Mouse (Mus musculus) limb, embryonic 10.5 days (tissue): Measurements from ENCODE around the gene Mast3. TPM values are rescaled to one million over a fixed set of nuclear protein-coding genes. Genes with fewer than 3 reads are reported as not detected.

Source experiments
- DNase-seq: peaks from one replicate; pipeline ENCODE4 v3.0.0-alpha.2; 2017; ENCODE audit warnings: low spot score
- H3K27ac ChIP-seq: fragments of 300-500 bp; sonication (generic); 2 replicates; pipeline ENCODE4 v1.5.1; 2016; ENCODE audit warnings: mild to moderate bottlenecking
- H3K27me3 ChIP-seq: fragments of 300-500 bp; sonication (generic); 2 replicates; pipeline ENCODE4 v1.6.1; 2016; ENCODE audit warnings: low read depth, mild to moderate bottlenecking; ENCODE audit not compliant: poor library complexity, severe bottlenecking
- H3K36me3 ChIP-seq: fragments of 300-500 bp; sonication (generic); 2 replicates; pipeline ENCODE4 v1.6.1; 2016; ENCODE audit warnings: mild to moderate bottlenecking, moderate library complexity
- H3K4me1 ChIP-seq: fragments of 300-500 bp; sonication (generic); 2 replicates; pipeline ENCODE4 v1.6.1; 2016
- H3K4me3 ChIP-seq: fragments of 300-500 bp; sonication (generic); 2 replicates; pipeline ENCODE4 v1.5.1; 2016; ENCODE audit warnings: mild to moderate bottlenecking, moderate library complexity
- H3K9me3 ChIP-seq: fragments of 300-500 bp; sonication (generic); replicated peaks from 2 replicates; pipeline ENCODE4 v1.6.1; 2016; ENCODE audit warnings: mild to moderate bottlenecking
- WGBS: fragments of 180-500 bp; shearing (Covaris S2); methylation state at CpG from one replicate; pipeline ENCODE4 v1.1.7; 2016; 5-methylcytosine and 5-hydroxymethylcytosine counted together
- polyA plus RNA-seq: library from polyadenylated mRNA; unstranded; fragments of >200 nt; fragmentation: Nextera tagmentation; extraction: Ambion mirVana; gene quantifications from 2 replicates; pipeline ENCODE4 v1.2.1, GENCODE M21; 2016

Mast3 gene
- polyA plus RNA-seq, 1 experiment from 2014 or later, result 17.1 TPM

DNA sequence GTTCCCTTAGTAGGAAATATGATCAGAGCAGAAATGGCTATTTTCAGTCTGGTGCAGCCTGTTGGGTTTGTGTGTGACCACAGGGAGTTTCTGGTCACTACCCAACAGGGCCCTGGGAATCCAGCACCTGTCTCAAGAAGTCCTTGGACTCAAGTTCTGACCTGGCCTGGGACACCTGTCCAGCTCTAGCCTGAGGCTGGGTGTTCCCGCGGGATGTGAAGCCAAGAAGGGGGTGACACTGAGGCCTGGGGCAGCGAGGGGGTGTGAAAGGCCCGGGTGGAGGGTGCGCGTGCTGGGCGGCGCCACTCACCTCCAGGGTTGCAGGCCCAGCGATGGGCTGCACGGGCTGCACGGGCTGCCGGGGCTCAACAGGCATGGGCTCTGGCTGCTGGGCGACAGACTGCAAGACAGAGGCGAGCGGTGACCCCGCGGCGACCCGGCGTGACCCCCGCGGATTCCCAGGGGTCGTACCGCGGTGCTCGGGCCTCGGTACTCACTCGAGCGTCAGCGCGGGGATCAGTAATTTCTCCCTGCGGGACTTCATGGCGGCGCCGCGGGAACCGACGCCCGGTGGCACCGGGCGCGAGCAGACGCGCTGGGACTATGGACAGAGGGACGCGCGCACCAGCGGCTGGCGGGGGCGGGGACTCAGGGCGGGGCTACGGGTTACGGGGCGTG is 8.3 kb downstream of the Mast3 start:
- DNase-seq, result no peak
- peaks cover 76% of the 10 kb centered on the region for H3K27me3 ChIP-seq

DNA sequence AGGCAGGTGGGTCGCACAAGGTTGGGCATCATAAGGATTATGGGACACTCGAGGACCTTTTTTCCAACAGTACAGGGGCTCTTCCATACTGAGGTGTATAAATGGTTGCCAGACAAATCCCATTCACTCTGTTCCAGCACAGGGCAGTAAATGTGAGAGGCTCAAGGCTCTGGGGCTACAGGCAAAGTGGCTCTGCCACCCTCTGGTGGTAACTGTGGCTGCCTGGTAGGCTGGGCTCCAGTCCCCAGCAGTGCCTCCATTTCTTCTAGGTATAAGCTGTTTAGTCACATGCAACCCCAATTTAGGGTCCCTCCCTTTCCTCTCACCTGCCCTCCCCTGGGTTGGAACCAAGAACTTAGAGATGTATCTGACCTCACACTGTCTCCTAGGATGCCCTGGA is 9.5 kb downstream of the Mast3 start:
- Histone ChIP-seq H3K27ac (no peak overlapping the region), H3K9me3 (no peaks in the 10 kb centered on the region), H3K36me3 (no peaks in the 10 kb centered on the region), H3K4me1 (peaks cover 61% of the 10 kb centered on the region), H3K27me3 (peaks cover 70% of the 10 kb centered on the region), H3K4me3 (no peak overlapping the region)
- 91% methylated on average over 2 of the region's 2 CpGs for WGBS
- no peak for DNase-seq

More for the DNA sequence above, 8.3 kb downstream of the Mast3 start:
- 3% methylated on average over 54 of the region's 54 CpGs for WGBS
- peak overlapping the region; percentile 62 for H3K4me3 ChIP-seq
- peak overlapping the region; percentile 79 for H3K27ac ChIP-seq
- H3K36me3 ChIP-seq, result no peaks in the 10 kb centered on the region
- H3K9me3 ChIP-seq, result no peaks in the 10 kb centered on the region
- H3K4me1 ChIP-seq, result peaks cover 54% of the 10 kb centered on the region

- H3K36me3 ChIP-seq, result peaks cover 8% of the 10 kb centered on the region
- H3K4me1 ChIP-seq, result peaks cover 71% of the 10 kb centered on the region
- no peak for DNase-seq
- no peak overlapping the region for H3K4me3 ChIP-seq
- peak overlapping the region; percentile 2; the same call in 1 of the 2 replicates for H3K27ac ChIP-seq
- peaks cover 65% of the 10 kb centered on the region for H3K27me3 ChIP-seq
- no peaks in the 10 kb centered on the region for H3K9me3 ChIP-seq
- WGBS, result 83% methylated on average over 2 of the region's 2 CpGs
Observed at GRCm38 (mm10) chr8:70794215-70794614, 10.6 kb downstream of the Mast3 start.

DNA sequence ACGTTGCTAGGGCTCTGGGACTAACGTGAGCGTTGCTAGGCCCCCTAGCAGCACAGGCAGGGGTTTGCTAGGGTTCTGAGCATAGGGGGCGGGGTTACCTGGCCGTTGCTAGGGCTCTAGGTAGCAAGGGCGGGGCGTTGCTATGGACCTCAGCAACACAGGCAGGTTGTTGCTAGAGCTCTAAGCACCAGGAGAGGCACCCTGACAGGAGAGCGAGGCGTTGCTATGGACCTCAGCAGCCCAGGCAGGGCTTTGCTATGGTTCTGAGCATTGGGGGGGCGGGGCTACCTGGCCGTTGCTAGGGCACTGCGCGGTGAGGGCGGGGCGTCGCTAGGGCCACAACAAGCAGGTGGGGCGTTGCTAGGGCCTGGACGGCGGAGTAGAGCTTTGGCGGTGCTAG is 12.2 kb downstream of the Mast3 start:
- no peaks in the 10 kb centered on the region for H3K9me3 ChIP-seq
- H3K4me3 ChIP-seq, result peak overlapping the region; percentile 75
- H3K4me1 ChIP-seq, result peaks cover 80% of the 10 kb centered on the region
- under 1% methylated on average over 20 of the region's 20 CpGs for WGBS
- DNase-seq, result peak; percentile 86
- H3K36me3 ChIP-seq, result peaks cover 24% of the 10 kb centered on the region
- peak overlapping the region; percentile 92 for H3K27ac ChIP-seq
- peaks cover 54% of the 10 kb centered on the region for H3K27me3 ChIP-seq

- H3K27ac ChIP-seq, result peak overlapping the region; percentile 92
- peak overlapping the region; percentile 75 for H3K4me3 ChIP-seq
- H3K36me3 ChIP-seq, result peaks cover 29% of the 10 kb centered on the region
- peaks cover 49% of the 10 kb centered on the region for H3K27me3 ChIP-seq
- DNase-seq, result peak; percentile 99
- peaks cover 79% of the 10 kb centered on the region for H3K4me1 ChIP-seq
- 7% methylated on average over 56 of the region's 58 CpGs for WGBS
- H3K9me3 ChIP-seq, result no peaks in the 10 kb centered on the region
Observed at GRCm38 (mm10) chr8:70791975-70792691, 12.7 kb downstream of the Mast3 start.

GRCm38 (mm10) chr8:70791294-70791701 is 13.6 kb downstream of the Mast3 start:
- Histone ChIP-seq H3K36me3 (peaks cover 38% of the 10 kb centered on the region), H3K9me3 (no peaks in the 10 kb centered on the region), H3K4me3 (peak overlapping the region; percentile 75), H3K4me1 (peaks cover 74% of the 10 kb centered on the region), H3K27ac (peak overlapping the region; percentile 42; the same call in 1 of the 2 replicates), H3K27me3 (peaks cover 46% of the 10 kb centered on the region)
- DNase-seq, result no peak
- WGBS, result 87% methylated on average over 7 of the region's 7 CpGs

DNA sequence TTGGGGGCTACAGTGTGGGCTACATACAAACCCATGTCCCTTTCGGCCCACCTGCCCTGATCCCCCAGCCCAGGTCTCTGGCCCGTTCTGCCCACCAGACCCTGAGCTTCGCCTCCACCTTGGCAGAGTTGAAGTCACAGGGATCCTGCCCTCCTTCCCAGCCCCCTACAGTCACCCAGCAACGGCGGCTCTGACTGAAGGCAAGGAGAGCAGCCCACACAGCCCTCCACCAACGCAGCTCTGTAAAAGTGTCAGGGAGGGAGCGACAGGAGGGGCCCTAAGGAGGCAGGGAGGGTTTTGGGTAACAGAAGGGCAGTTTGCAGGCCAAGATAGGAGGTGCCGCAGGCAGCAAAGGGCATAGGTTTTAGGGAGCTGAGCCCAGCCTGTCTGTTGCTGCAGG is 14.0 kb downstream of the Mast3 start:
- DNase-seq, result no peak
- H3K4me1 ChIP-seq, result peaks cover 70% of the 10 kb centered on the region
- 65% methylated on average over 8 of the region's 8 CpGs for WGBS
- peak overlapping the region; percentile 75 for H3K4me3 ChIP-seq
- H3K9me3 ChIP-seq, result no peaks in the 10 kb centered on the region
- H3K27ac ChIP-seq, result peak overlapping the region; percentile 42; the same call in 1 of the 2 replicates
- H3K36me3 ChIP-seq, result peaks cover 42% of the 10 kb centered on the region
- H3K27me3 ChIP-seq, result peaks cover 41% of the 10 kb centered on the region

DNA sequence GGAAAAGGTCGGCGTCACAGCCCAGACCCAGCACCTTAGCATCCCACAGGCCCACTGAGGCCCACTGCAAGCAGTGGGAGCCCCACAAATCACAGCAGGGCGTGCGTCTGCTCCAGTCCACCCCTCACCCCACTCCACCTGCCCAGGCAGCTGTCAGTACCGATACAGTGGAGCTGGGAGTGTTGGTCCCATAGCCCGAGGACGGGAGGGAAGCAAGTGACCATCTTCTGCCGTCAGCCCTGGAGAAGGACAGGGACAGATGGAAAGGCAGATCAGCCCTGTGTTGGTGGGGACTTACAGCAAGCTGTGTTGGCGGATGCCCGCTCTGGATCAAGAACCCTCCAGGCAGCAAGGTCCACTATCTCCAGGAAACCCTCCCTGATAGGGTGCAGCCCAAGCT is 15.8 kb downstream of the Mast3 start:
- H3K27me3 ChIP-seq, result peaks cover 25% of the 10 kb centered on the region
- 77% methylated on average over 10 of the region's 10 CpGs for WGBS
- H3K4me3 ChIP-seq, result 0 out of 2 replicates have a peak overlapping the region, but pooled peaks have one; percentile 13
- H3K27ac ChIP-seq, result no peak overlapping the region
- H3K4me1 ChIP-seq, result peaks cover 66% of the 10 kb centered on the region
- no peaks in the 10 kb centered on the region for H3K9me3 ChIP-seq
- no peak for DNase-seq
- peaks cover 60% of the 10 kb centered on the region for H3K36me3 ChIP-seq

DNA sequence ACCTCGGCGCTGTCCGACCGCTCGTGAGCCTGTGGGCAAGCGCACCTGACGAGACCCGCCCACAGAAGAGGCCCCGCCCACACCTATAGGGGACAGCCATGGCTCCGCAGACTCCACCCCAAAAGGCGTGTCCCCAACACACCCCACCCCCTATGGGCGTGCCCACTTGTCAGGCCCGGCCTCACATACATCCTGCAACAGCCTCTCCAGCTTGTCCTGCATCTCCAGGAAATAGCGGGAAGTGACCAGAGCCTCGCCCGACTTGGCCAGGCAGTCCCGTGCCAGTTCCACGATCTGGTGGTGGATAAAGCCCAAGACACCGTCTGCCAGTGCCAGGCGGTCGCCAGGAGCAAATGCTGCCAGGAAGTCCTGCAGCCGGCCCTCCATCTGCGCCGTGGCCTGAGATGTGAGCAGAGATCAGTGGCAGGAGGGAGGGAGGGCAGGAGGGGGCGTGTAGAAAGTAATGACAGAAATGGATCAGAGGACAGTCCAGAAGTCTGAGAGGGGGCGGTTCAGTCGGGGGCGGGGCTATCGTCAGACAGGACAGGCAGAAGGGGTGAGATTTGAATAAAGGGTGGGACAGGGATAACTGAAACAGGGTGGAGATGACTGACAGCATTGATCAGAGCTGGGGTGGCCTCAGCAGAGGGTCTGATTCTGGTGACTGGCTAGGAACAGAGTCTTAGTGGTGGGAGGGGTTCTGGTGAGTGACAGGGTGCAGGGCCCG is 16.8 kb downstream of the Mast3 start:
- Histone ChIP-seq H3K27ac (no peak overlapping the region), H3K9me3 (no peaks in the 10 kb centered on the region)
- peak; percentile 85 for DNase-seq

GRCm38 (mm10) chr8:70787051-70787445 is 17.8 kb downstream of the Mast3 start:
- Histone ChIP-seq H3K4me1 (peaks cover 47% of the 10 kb centered on the region), H3K27me3 (0 out of 2 replicates have a peak, but pooled peaks cover 16% of the 10 kb centered on the region), H3K27ac (no peak overlapping the region), H3K36me3 (peaks cover 80% of the 10 kb centered on the region), H3K4me3 (no peak overlapping the region), H3K9me3 (no peaks in the 10 kb centered on the region)
- DNase-seq, result no peak
- 88% methylated on average over 3 of the region's 3 CpGs for WGBS

More for the DNA sequence above, 16.8 kb downstream of the Mast3 start:
- Histone ChIP-seq H3K27me3 (0 out of 2 replicates have a peak, but pooled peaks cover 16% of the 10 kb centered on the region), H3K36me3 (peaks cover 70% of the 10 kb centered on the region), H3K4me1 (peaks cover 58% of the 10 kb centered on the region), H3K4me3 (peak overlapping the region; percentile 39)
- 10% methylated on average over 30 of the region's 30 CpGs for WGBS

DNA sequence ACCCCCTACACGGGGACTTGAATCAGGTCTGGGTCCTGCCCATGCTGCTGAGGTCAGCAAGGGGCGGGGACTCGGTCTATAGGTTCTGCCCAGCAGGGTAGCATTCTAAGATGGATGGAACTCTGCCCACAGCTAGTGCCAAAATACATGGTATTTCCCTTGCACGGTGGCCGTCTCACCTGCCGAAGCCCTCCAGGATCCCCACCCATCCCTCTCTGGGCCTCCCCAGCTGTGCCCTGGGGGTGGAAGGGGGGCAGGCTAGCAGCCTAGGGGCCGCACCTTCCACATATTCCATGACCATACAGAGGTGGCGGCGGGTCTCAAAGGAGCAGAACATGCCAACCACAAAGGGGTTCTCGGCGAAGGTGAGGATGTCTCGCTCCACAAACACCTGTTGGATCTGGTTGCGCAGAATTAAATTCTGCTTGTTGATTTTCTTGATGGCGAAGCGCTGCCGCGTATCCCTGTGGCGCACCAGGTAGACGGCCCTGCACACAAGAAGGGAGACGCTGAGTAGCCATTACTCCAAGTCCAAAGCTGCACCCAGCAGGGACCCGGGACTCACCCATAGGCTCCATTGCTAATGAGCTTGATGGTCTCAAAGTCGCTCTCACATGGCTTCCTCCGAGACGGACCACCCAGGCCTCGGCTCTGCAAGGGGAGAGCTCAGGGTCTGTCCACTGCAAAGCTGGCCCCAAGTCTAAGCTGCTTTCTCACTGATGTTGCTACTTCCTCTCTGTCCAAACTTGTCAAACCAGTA is 18.4 kb downstream of the Mast3 start:
- no peak overlapping the region for H3K27ac ChIP-seq
- no peaks in the 10 kb centered on the region for H3K9me3 ChIP-seq
- peaks cover 41% of the 10 kb centered on the region for H3K4me1 ChIP-seq
- peaks cover 86% of the 10 kb centered on the region for H3K36me3 ChIP-seq
- H3K27me3 ChIP-seq, result 0 out of 2 replicates have a peak, but pooled peaks cover 16% of the 10 kb centered on the region
- WGBS, result 84% methylated on average over 25 of the region's 25 CpGs
- H3K4me3 ChIP-seq, result no peak overlapping the region
- DNase-seq, result no peak

- no peak overlapping the region for H3K27ac ChIP-seq
- H3K4me3 ChIP-seq, result no peak overlapping the region
- 82% methylated on average over 11 of the region's 11 CpGs for WGBS
- no peak for DNase-seq
- no peaks in the 10 kb centered on the region for H3K9me3 ChIP-seq
- H3K4me1 ChIP-seq, result peaks cover 28% of the 10 kb centered on the region
- H3K36me3 ChIP-seq, result peaks cover 74% of the 10 kb centered on the region
- H3K27me3 ChIP-seq, result no peaks in the 10 kb centered on the region
Observed at GRCm38 (mm10) chr8:70780093-70780492, 24.8 kb downstream of the Mast3 start.
